Mouse (Mus musculus): ENCODE results near the gene 1700028K03Rik. TPM values are rescaled to one million over a fixed set of nuclear protein-coding genes. Genes with fewer than 3 reads are reported as not detected.

1700028K03Rik gene
- polyA plus RNA-seq, 1 experiment from 2014 or later = 0.05 TPM

DNA sequence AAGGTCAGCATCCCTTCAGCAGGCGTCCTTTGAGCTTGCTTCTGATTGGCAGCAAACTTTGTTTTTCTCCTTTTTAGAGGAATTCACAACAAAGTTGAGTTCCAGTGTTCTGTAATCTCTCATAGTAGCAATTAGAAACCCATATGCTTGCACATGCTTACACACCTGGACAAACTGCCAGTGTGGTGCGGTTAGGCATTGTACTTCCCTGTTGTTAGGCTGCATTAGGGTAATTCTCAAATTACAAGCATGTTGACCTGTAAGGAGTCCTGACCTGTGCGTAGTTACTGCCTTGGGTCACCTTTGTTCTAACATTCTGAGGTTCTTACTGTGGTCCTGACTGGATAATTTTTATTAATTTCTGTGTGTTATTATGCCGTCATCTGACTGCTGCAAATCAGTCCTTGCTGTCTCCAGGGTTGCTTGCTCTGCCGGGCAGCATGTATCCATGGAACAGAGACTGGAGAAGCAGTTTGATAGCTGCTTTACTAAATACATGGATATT is 35.7 kb upstream of the 1700028K03Rik start:
- Histone ChIP-seq H3K4me3 (ENCODE audit: control insufficient read depth in 1 of 2, insufficient read depth in 1 of 2, low read depth in 1 of 2, low read length in 2 of 2) (no peak overlapping the region), H3K9me3 (ENCODE audit: control insufficient read depth, low read length) (0 out of 2 replicates have a peak, but pooled peaks cover 2% of the 10 kb centered on the region), H3K27ac (replicated peaks in 1 of 2; ENCODE audit: control insufficient read depth in 1 of 2, insufficient read depth in 1 of 2, low read depth in 2 of 2, low read length in 2 of 2) (no peak overlapping the region), H3K27me3 (ENCODE audit: control insufficient read depth, insufficient read depth, low read length) (no peaks in the 10 kb centered on the region), H3K4me1 (ENCODE audit: control insufficient read depth in 2 of 2, insufficient read depth in 2 of 2, low read length in 2 of 2) (no peaks in the 10 kb centered on the region), H3K4me2 (ENCODE audit: low read length) (no peak overlapping the region), H3K9ac (ENCODE audit: low read length) (no peak overlapping the region), H3K36me3 (ENCODE audit: control insufficient read depth, insufficient read depth, low read length) (peaks cover 4% of the 10 kb centered on the region; the same call in 1 of the 2 replicates)
- 85% methylated on average over 5 of the region's 5 CpGs for WGBS
- no peak for ATAC-seq (ENCODE audit: insufficient number of reproducible peaks, insufficient read depth, low FRiP score, low read depth)

DNA sequence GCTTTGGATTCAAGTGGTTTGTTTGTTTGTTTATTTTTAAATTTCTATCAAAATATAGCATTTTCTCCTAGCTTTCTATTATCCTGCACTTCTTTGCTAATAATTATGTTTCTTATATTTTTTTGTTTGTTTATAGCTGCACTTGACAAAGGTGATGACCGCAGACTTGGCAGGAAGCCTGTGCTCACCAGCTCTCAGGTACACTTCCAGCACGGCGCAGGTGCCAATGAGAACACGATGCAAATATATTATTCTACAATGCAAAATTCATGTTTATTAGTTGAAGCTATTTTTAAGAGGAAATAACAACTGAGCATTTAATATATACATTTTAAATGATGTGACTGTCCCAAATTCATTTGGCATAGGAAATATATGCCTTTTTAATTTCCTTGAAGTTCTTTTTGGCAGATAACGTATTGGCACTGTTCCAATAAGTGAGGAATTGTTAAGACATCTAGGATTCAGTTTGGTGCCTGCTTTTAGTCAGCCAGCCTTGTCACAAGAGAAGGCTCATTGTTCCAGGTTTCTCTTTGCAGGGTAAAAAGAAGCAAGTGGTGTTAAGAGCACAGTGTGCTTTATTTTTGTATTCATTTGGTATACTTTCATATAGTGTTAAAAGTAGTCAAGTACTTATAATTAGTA is 34.5 kb upstream of the 1700028K03Rik start:
- Histone ChIP-seq H3K4me2 (ENCODE audit: low read length) (no peak overlapping the region), H3K36me3 (ENCODE audit: control insufficient read depth, insufficient read depth, low read length) (peaks cover 4% of the 10 kb centered on the region; the same call in 1 of the 2 replicates), H3K9ac (ENCODE audit: low read length) (no peak overlapping the region), H3K9me3 (ENCODE audit: control insufficient read depth, low read length) (no peaks in the 10 kb centered on the region), H3K4me1 (ENCODE audit: control insufficient read depth in 2 of 2, insufficient read depth in 2 of 2, low read length in 2 of 2) (no peaks in the 10 kb centered on the region), H3K27me3 (ENCODE audit: control insufficient read depth, insufficient read depth, low read length) (no peaks in the 10 kb centered on the region), H3K27ac (replicated peaks in 1 of 2; ENCODE audit: control insufficient read depth in 1 of 2, insufficient read depth in 1 of 2, low read depth in 2 of 2, low read length in 2 of 2) (no peak overlapping the region), H3K4me3 (ENCODE audit: control insufficient read depth in 1 of 2, insufficient read depth in 1 of 2, low read depth in 1 of 2, low read length in 2 of 2) (no peak overlapping the region)
- no peak for ATAC-seq (ENCODE audit: insufficient number of reproducible peaks, insufficient read depth, low FRiP score, low read depth)
- 81% methylated on average over 5 of the region's 5 CpGs for WGBS

DNA sequence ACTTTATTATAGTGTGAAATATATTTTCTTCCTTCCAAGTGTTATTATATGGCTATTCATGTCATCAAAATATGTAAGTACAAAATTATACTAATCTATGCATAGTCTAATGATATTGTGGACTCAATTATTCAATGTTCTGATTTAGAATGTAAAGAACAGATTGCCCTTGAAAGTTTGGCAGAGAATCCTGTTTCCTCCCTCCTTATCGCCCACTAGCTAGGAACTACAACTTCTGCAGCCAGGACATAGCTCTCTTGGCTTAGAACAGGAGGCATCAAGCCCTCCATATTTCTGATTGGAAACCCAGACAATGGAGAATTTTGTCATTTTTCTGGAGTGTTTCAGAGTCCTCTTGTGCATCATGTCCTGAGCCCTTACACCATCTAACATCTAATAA is 33.8 kb upstream of the 1700028K03Rik start:
- no peak overlapping the region for H3K9ac ChIP-seq (ENCODE audit: low read length)
- 83% methylated on average over 1 of the region's 1 CpGs for WGBS
- H3K9me3 ChIP-seq (ENCODE audit: control insufficient read depth, low read length) = no peaks in the 10 kb centered on the region
- no peak overlapping the region for H3K4me3 ChIP-seq (ENCODE audit: control insufficient read depth in 1 of 2, insufficient read depth in 1 of 2, low read depth in 1 of 2, low read length in 2 of 2)
- H3K36me3 ChIP-seq (ENCODE audit: control insufficient read depth, insufficient read depth, low read length) = peaks cover 4% of the 10 kb centered on the region; the same call in 1 of the 2 replicates
- no peak overlapping the region for H3K27ac ChIP-seq (replicated peaks in 1 of 2; ENCODE audit: control insufficient read depth in 1 of 2, insufficient read depth in 1 of 2, low read depth in 2 of 2, low read length in 2 of 2)
- no peak overlapping the region for H3K4me2 ChIP-seq (ENCODE audit: low read length)
- no peaks in the 10 kb centered on the region for H3K27me3 ChIP-seq (ENCODE audit: control insufficient read depth, insufficient read depth, low read length)
- no peak for ATAC-seq (ENCODE audit: insufficient number of reproducible peaks, insufficient read depth, low FRiP score, low read depth)
- H3K4me1 ChIP-seq (ENCODE audit: control insufficient read depth in 2 of 2, insufficient read depth in 2 of 2, low read length in 2 of 2) = no peaks in the 10 kb centered on the region

DNA sequence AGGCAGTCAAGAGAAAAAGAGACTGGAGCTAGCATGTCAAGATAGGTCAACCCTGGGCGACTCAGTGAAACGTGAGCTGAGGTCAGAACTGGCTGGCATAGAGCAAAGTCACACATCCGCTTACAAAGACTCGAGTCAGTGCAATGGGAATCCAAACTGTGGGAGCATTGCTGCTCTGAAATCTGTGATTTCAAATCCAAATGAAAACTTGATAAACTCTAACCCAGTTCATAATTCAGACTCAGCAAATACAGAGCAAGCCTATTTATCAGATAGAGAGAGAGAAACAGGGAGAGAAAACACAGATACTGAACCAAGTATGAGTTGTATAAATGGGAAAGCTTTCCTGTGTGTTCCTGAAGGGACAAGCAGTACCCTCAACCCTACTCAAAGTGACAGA is 27.2 kb upstream of the 1700028K03Rik start, which contains the start of gene Gm42669:
Gene Gm42669 (plus strand): TSS at position 301 of the 400 bp plus-strand sequence.
- no peak within 1 kb of the TSS for H3K27ac ChIP-seq (replicated peaks in 1 of 2; ENCODE audit: control insufficient read depth in 1 of 2, insufficient read depth in 1 of 2, low read depth in 2 of 2, low read length in 2 of 2)
- no peaks in the 10 kb centered on the region for H3K27me3 ChIP-seq (ENCODE audit: control insufficient read depth, insufficient read depth, low read length)
- no peak for ATAC-seq (ENCODE audit: insufficient number of reproducible peaks, insufficient read depth, low FRiP score, low read depth)
- no peak within 1 kb of the TSS for H3K9ac ChIP-seq (ENCODE audit: low read length)
- H3K4me3 ChIP-seq (ENCODE audit: control insufficient read depth in 1 of 2, insufficient read depth in 1 of 2, low read depth in 1 of 2, low read length in 2 of 2) = no peak within 1 kb of the TSS
- 66% methylated on average over 4 of the region's 4 CpGs for WGBS
- no peak within 1 kb of the TSS for H3K4me2 ChIP-seq (ENCODE audit: low read length)
- peaks cover 4% of the 10 kb centered on the region; the same call in 1 of the 2 replicates for H3K36me3 ChIP-seq (ENCODE audit: control insufficient read depth, insufficient read depth, low read length)
- H3K9me3 ChIP-seq (ENCODE audit: control insufficient read depth, low read length) = no peaks in the 10 kb centered on the region
- H3K4me1 ChIP-seq (ENCODE audit: control insufficient read depth in 2 of 2, insufficient read depth in 2 of 2, low read length in 2 of 2) = no peaks in the 10 kb centered on the region

DNA sequence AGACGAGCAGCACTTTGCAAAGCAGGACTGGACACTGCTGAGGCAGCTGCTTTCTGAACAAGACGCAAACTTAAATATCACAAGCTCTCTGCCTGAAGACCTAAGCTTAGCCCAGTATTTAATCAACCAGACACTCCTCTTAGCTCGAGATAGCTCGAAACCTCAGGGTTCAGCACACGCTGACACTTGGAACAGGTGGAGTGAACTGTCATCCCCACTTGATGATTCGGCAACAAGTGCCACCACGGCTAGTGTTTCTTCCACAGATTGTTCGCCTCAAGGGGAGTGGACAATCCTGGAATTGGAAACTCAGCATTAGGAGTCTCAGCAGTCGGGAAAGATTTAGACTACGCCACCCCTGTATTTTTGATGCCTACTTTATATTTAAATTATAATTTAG is 24.0 kb upstream of the 1700028K03Rik start:
- ATAC-seq (ENCODE audit: insufficient number of reproducible peaks, insufficient read depth, low FRiP score, low read depth) = no peak
- Histone ChIP-seq H3K9ac (ENCODE audit: low read length) (no peak overlapping the region), H3K36me3 (ENCODE audit: control insufficient read depth, insufficient read depth, low read length) (0 out of 2 replicates have a peak, but pooled peaks cover 4% of the 10 kb centered on the region), H3K9me3 (ENCODE audit: control insufficient read depth, low read length) (no peaks in the 10 kb centered on the region), H3K27me3 (ENCODE audit: control insufficient read depth, insufficient read depth, low read length) (no peaks in the 10 kb centered on the region), H3K4me3 (ENCODE audit: control insufficient read depth in 1 of 2, insufficient read depth in 1 of 2, low read depth in 1 of 2, low read length in 2 of 2) (no peak overlapping the region), H3K4me2 (ENCODE audit: low read length) (no peak overlapping the region), H3K27ac (replicated peaks in 1 of 2; ENCODE audit: control insufficient read depth in 1 of 2, insufficient read depth in 1 of 2, low read depth in 2 of 2, low read length in 2 of 2) (no peak overlapping the region), H3K4me1 (ENCODE audit: control insufficient read depth in 2 of 2, insufficient read depth in 2 of 2, low read length in 2 of 2) (no peaks in the 10 kb centered on the region)
- 82% methylated on average over 10 of the region's 10 CpGs for WGBS

DNA sequence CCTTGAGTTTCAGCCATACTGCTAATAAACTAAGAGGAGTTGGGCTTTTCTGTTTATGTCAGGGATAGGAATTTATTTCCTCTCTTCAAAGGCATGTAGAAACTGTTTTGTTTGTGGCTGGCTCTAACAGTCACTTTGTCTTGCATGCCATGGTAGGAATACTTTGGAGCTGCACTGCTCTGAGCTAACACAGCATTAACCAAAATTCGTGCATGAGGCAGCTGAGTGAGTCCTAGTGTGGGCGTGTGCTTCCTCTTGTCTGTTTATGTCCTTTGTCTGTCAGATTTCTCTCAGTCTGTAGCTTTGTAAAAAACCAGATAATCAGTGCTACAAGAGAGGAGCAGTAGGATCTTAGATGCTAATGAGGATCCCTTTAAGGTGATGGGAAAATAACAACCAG is 23.2 kb upstream of the 1700028K03Rik start:
- ATAC-seq (ENCODE audit: insufficient number of reproducible peaks, insufficient read depth, low FRiP score, low read depth) = no peak
- 62% methylated on average over 2 of the region's 2 CpGs for WGBS
- H3K27ac ChIP-seq (replicated peaks in 1 of 2; ENCODE audit: control insufficient read depth in 1 of 2, insufficient read depth in 1 of 2, low read depth in 2 of 2, low read length in 2 of 2) = no peak overlapping the region
- no peak overlapping the region for H3K4me3 ChIP-seq (ENCODE audit: control insufficient read depth in 1 of 2, insufficient read depth in 1 of 2, low read depth in 1 of 2, low read length in 2 of 2)
- H3K27me3 ChIP-seq (ENCODE audit: control insufficient read depth, insufficient read depth, low read length) = no peaks in the 10 kb centered on the region
- H3K9me3 ChIP-seq (ENCODE audit: control insufficient read depth, low read length) = no peaks in the 10 kb centered on the region
- 0 out of 2 replicates have a peak, but pooled peaks cover 4% of the 10 kb centered on the region for H3K36me3 ChIP-seq (ENCODE audit: control insufficient read depth, insufficient read depth, low read length)
- H3K4me2 ChIP-seq (ENCODE audit: low read length) = no peak overlapping the region
- no peak overlapping the region for H3K9ac ChIP-seq (ENCODE audit: low read length)
- H3K4me1 ChIP-seq (ENCODE audit: control insufficient read depth in 2 of 2, insufficient read depth in 2 of 2, low read length in 2 of 2) = no peaks in the 10 kb centered on the region

DNA sequence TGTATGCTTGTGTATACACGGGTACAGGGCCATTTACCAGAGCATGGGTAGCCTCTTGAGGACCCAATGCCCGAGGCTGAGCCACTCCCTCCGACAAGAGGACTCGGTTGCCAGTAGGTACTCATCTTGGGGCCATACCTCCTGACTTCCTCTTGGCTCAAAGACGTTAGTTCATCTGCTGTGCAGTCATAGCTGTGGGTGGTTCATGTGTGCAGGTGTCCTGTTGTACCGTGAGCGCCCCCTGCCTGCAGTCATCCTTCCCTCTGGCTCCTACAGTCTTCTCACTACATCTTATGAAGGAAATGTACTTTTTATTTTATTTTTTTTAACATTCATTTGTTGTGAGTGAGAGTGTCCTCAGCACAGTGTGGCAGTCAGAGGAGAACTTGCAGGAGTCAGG is 20.9 kb upstream of the 1700028K03Rik start:
- Histone ChIP-seq H3K9ac (ENCODE audit: low read length) (no peak overlapping the region), H3K36me3 (ENCODE audit: control insufficient read depth, insufficient read depth, low read length) (no peaks in the 10 kb centered on the region), H3K4me1 (ENCODE audit: control insufficient read depth in 2 of 2, insufficient read depth in 2 of 2, low read length in 2 of 2) (no peaks in the 10 kb centered on the region), H3K27me3 (ENCODE audit: control insufficient read depth, insufficient read depth, low read length) (no peaks in the 10 kb centered on the region), H3K9me3 (ENCODE audit: control insufficient read depth, low read length) (no peaks in the 10 kb centered on the region), H3K4me2 (ENCODE audit: low read length) (no peak overlapping the region), H3K27ac (replicated peaks in 1 of 2; ENCODE audit: control insufficient read depth in 1 of 2, insufficient read depth in 1 of 2, low read depth in 2 of 2, low read length in 2 of 2) (no peak overlapping the region), H3K4me3 (ENCODE audit: control insufficient read depth in 1 of 2, insufficient read depth in 1 of 2, low read depth in 1 of 2, low read length in 2 of 2) (no peak overlapping the region)
- WGBS = 45% methylated on average over 7 of the region's 7 CpGs
- no peak for ATAC-seq (ENCODE audit: insufficient number of reproducible peaks, insufficient read depth, low FRiP score, low read depth)

DNA sequence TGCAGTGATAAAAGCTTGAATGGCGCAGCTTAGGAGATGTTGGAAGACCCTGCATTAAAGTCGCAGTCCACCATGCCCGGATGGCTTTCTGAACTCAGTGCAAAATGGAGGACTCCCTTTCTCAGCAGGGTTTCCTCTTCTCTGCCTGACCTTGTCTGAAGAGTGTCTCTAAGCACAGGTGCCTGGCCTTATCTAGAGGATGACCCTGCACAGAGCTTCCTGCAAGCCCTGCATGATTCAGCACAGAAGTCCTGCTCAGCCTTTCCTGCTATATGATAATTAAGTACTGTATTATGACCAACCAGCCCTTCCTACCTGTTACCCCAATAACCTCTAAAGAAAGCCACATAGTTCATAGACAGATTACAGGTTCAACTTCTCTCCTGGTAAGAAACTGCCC is 19.1 kb upstream of the 1700028K03Rik start:
- H3K4me2 ChIP-seq (ENCODE audit: low read length) = no peak overlapping the region

More for the DNA sequence above, 19.1 kb upstream of the 1700028K03Rik start:
- H3K36me3 ChIP-seq (ENCODE audit: control insufficient read depth, insufficient read depth, low read length) = no peaks in the 10 kb centered on the region
- WGBS = 91% methylated on average over 3 of the region's 3 CpGs
- no peak for ATAC-seq (ENCODE audit: insufficient number of reproducible peaks, insufficient read depth, low FRiP score, low read depth)
- no peak overlapping the region for H3K27ac ChIP-seq (replicated peaks in 1 of 2; ENCODE audit: control insufficient read depth in 1 of 2, insufficient read depth in 1 of 2, low read depth in 2 of 2, low read length in 2 of 2)
- H3K9me3 ChIP-seq (ENCODE audit: control insufficient read depth, low read length) = no peaks in the 10 kb centered on the region
- H3K27me3 ChIP-seq (ENCODE audit: control insufficient read depth, insufficient read depth, low read length) = no peaks in the 10 kb centered on the region
- H3K4me1 ChIP-seq (ENCODE audit: control insufficient read depth in 2 of 2, insufficient read depth in 2 of 2, low read length in 2 of 2) = no peaks in the 10 kb centered on the region
- no peak overlapping the region for H3K4me3 ChIP-seq (ENCODE audit: control insufficient read depth in 1 of 2, insufficient read depth in 1 of 2, low read depth in 1 of 2, low read length in 2 of 2)
- no peak overlapping the region for H3K9ac ChIP-seq (ENCODE audit: low read length)
